Mouse (Mus musculus) 3134 (cell line): ENCODE data around the gene Pgr15l.

Source experiments
- DNase-seq: peaks from one replicate; pipeline ENCODE4 v3.0.0-alpha.2; 2011; ENCODE audit warnings: low spot score; ENCODE audit not compliant: insufficient read length; ENCODE audit errors: extremely low read depth

Pgr15l gene

GRCm38 (mm10) chrX:97072369-97072768, at the start of gene Pgr15l:
Pgr15l (plus strand) TSS chrX:97072596.
- no peak for DNase-seq

- DNase-seq = no peak
Measured at GRCm38 (mm10) chrX:97027540-97027939, 44.9 kb upstream of the Pgr15l start.

DNA sequence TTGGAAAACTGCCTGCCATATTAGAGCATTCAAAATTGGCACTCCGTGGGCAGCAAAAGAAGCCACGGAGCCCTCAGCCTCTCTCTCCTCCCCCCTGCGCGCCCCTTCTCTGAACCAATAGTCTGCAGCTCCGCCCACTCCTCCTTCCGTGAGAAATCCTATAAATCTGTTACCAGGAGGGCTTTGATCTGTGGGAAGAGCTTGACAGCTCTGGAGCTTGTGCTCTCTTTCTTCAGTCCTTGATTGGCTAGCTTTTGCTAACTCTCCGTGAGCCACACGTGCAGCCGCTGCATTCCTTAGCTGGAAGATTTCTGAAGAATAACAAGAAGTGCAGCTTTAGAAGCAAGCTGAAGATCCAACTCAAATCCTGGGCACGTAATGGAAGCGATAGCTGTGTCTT, 2.6 kb upstream of the Pgr15l start:
- DNase-seq = no peak
